Mouse (Mus musculus) adrenal gland, postnatal 10 days (tissue): Measurements from ENCODE around the gene Fblim1. TPM values are rescaled to one million over a fixed set of nuclear protein-coding genes. Genes with fewer than 3 reads are reported as not detected.

Experiments used
- DNase-seq: peaks from one replicate; pipeline ENCODE4 v3.0.0; 2021; ENCODE audit warnings: mixed read lengths
- total RNA-seq, 2 experiments: library from RNA; stranded (reverse); gene quantifications; 2 replicates each; pipeline ENCODE4 v1.2.3; 2021

Fblim1 gene
- total RNA-seq, 2 experiments from 2014 or later: 14.8 to 21.6 TPM

DNA sequence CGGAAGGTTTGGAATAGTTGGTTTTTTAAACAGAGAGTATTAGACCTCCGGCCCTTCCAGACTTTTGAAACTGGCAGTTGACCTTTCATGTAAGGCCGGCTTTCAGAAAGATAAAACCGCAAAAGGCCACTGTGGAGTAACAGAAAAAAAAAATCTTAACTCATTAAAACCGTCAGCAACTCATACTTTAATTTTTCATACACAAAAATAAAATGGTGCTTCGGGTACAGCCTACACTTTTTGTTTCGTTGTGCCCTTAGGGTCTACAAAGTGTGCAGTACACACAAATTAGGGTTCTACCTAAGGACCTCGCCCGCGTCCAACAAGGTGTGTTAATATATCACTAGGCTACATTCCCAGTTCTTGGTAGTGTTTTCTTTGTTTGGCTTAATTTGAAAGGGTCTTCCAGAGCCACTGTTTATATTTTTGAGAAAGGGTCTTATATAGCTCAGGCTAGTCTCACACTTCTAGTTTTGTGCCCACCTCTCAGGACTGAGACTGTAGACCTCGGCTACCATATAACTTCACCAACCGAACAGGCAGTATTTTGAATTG, 66.6 kb downstream of the Fblim1 start:
- DNase-seq: no peak

DNA sequence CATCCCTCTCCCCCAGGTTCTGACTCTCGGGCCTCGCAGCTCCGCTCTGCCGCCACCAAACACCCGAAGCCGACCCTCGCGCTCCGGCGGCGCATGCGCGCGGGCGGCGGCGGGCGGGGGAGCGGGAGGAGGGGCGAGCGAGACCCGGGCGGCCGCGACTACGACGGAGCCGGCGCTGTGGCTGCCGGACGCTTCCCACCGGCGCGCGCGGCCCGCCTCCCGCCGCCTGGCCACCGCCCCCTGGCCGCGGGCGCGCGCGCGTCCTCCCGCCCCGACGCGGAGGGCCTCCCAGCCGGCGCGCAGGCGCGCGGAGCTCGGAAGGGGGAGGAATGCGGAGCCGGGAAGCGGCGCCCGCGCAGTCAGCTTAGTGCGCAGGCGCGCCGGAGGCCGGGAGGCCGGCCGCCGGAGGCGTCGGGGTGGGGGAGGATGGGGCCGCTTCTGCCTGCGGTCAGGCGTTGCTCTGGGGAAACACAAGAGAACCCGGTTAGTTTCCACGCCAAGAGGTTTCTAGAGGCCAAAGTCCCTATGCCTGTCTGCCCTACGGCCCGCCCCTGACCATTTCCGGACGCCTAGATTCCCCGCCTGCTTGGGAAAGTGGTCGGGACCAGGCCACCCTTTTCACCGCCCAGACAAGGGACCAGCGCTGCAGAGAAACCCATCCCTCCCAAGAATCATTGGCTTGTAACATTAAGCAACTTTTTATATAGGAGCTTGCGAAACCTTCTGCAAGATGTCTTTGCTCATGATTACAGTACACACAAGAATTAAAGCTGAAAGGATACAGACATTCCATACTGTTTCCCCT, 67.3 kb downstream of the Fblim1 start, which contains the start of gene Spen:
TSS of gene Spen (minus strand) at position 190 of the 805 bp plus-strand sequence.
- DNase-seq: peak; percentile 96

DNA sequence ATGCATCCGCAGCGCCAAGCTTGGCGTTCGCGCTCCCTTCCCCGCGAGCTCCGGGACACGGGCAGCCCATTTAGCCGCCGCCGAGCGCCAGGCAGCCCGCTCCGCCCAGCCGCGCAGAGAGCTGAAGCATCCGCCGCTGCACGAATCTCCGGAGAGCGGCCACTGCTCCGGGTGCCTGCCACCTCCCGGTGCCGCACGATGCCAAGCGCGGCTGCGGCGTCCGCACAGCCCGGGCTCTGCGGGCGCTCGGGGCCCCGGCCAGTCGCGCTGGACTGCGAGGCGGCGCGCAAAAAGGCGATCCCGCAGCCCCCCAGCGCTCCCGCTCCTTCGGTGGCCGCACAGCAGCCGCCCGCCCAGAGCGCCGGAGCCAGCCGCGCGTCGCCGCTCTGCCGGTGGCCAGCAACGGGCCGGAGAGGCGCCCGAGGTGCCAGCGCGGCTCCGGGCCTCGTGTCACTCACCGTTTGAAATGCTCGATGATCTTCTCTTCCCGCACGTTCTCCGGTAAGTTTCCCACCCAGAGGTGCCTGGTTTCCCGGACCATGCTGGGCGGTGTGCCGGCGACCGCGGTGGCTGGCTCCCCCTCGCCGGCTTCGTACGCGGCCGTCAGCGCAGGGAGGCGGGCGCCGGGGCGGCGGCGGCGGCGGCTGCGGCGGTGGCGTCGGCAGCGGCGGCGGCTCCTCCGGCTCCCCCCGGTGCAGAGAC, 68.0 kb downstream of the Fblim1 start:
- peak; percentile 65 for DNase-seq

DNA sequence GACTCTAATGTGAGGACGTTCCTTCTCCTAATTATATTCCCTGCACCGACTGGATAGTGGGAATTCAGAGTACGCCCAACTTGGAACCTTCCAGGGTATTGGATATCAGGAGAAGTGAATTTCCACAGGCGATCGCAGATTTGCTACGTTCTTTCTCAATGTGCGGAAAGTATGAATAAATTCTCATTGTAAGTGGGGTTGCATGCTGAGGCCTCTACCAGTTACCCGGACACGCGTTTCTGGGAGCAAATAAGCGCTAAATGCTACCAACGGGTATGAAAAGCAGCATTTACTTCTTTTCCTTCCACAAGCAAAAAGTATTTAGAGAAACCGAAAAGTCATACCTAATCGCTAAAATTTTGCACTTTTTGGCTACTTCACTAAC, 68.7 kb downstream of the Fblim1 start:
- DNase-seq: no peak

DNA sequence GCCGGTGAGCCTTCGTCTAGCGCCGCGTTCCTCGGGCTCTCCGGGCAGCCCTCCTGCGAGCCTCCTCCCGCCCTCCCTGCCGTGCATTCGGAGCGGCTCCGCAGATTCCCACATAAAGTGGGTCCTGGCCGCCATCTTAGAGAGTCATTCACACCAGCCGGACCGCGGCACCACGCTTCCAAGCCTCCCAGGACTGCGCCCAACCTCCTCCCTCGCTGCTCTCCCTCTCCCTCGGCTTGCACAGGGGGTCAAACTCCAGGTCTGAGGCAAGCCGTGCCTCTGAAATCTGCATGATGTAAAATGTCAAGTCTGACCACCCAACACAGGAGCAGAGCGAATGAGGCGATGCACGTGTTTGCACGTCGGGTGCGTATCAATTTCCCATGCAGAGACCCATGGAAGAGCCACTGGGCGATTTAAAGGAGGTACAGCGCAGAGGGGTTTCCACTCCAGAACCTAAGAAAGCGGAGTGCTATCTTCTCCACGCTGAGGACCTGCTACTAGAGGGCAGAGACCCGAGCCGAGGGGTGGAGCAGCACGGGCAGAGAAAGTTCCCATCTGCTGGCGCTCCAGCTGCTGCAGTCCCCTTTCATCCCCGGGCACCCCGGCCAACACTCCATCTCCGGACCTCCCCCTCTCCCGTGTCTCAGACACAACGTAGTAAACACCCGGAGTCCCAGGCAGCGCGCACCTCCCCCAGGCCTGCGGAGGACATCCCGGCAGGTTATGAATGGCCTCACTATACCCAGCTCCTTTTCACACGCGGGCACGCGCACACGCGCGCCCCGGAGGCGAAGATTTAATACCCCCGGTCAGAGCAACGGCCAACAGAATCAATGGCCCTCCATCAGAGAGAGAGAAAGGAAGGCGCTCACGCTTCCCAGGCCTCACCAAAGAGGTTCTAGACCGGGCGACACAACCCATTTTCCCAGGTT, 69.3 kb downstream of the Fblim1 start:
- DNase-seq: peak; percentile 76

DNA sequence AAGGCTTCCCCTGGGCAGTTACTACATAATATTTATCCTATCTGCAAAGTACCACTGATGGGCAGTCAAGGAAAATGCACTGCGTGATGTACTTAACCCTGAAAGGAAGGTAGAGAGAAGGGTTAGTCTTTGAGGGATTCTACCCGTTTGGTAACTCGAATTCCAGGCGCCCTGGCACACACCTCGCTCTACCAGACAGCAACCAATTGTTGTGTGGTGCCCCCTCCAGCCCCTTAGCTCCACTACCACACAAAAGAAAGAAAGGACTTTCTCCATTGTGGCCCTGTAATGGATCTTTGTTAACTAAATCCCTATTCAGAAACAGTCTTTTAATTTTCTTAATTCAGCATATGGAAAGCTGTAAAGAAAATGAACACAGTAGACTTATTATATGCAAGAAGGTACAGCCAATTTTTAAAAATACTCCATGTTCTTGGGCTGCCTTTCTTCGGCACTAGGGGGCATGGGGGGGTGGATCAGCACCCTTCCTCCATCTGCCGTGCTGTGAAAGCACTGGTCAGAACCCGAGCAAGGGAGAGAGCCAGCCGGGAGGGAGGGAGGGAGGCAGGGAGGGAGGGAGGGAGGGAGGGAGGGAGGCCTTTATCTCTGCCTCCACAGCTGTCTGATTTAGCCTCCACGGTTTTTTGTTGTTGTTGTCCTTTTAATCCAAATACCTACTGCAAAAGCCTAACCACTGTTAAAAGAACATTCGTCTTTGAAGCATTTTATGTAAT, 70.8 kb downstream of the Fblim1 start:
- DNase-seq: peak; percentile 65

DNA sequence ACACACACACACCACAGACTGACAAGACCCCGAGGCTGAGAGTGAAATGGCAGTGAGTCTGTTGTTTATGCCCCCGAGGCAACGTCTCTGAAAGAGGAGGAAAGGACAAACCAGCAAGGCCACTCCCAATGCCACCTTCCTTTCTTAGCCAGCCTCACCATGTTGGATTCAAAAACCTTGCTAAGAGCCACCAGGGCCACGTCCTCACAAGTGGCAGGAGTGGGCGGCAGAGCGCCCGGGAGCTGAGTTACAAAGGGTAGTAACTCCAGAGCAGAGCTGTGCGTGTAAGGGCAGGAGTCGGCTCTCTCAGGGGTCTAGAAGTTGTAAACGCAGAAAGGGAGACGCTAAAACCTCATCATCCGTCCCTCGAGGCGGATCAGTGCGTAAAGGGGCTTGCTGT, 74.9 kb downstream of the Fblim1 start:
- DNase-seq: peak; percentile 46

DNA sequence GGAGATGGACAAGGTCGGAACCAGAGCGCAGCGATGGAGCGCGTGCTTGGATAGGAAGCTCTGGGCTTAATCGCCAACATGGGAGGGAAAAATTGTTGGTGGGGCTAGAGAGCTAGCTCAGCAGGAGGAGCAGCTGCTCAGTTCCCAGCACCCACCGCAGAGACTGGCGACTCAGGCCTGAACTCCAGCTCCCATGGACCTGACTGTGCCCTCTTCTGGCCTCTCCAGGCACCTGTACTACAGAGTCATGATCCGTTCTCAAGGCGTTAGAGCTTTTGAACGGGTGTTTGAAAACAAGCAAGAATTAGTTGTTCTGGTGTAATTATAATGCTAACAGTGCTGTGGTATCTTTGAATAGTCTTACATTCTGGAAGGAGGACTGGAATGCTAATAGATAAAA, 77.0 kb downstream of the Fblim1 start:
- DNase-seq: no peak

DNA sequence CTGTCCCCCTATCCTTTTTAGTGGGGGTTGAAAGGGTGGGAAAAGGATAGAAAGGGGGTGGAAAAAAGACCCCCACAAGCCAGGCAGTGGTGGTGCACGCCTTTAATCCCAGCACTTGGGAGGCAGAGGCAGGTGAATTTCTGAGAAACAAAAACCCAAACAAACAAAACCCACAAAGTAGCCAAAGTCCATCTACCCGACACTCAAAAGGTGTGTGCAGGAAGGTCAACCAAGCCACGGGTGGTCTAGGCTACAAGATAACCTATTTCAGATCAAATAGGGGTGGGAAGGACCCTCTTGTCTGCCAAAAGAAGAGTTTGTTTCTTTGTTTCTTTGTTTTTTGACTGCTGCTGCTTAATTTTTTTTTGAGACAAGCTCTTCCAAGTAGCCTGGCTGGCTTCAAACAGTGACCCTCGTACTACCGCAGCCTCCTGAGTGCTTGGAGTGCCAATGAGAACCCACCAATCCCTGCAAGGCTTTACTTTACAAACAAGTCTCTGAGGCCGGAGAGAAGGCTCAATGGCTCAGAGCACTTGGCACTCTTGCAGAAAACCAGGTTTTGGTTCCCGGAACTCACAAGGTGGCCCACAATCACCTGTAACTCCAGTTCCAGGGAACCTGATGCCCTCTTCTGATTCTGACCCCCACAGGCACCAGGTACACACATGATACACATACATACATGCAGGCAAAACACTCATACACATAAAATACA, 78.8 kb downstream of the Fblim1 start:
- no peak for DNase-seq

Other genes starting within 250 kb of the Fblim1 start
- gene Fam131c, start 237.9 kb downstream of the Fblim1 start, total RNA-seq: 10 to 100 TPM; 15.4 to 25.8 TPM
- not detected for gene Clcnka, start 207.4 kb downstream of the Fblim1 start, total RNA-seq
- gene Clcnkb, start 190.1 kb downstream of the Fblim1 start, total RNA-seq: not detected
- 10 to 100 TPM in 1 of 2 experiments, 1 to 10 TPM in 1; 9.0 to 31.7 TPM for gene Hspb7, start 185.3 kb downstream of the Fblim1 start, total RNA-seq
- not detected for gene Srarp, start 170.0 kb downstream of the Fblim1 start, total RNA-seq
- gene Zbtb17, start 161.4 kb downstream of the Fblim1 start, total RNA-seq: 10 to 100 TPM; 16.2 to 20.0 TPM
- 10 to 100 TPM; 36.6 to 55.2 TPM for gene Spen, start 67.5 kb downstream of the Fblim1 start, total RNA-seq
- gene Tmem82, start 12.5 kb upstream of the Fblim1 start, total RNA-seq: 1 to 10 TPM; 7.9 to 9.5 TPM
- 10 to 100 TPM; 36.1 to 39.2 TPM for gene Slc25a34, start 17.7 kb upstream of the Fblim1 start, total RNA-seq
- gene Plekhm2, start 58.8 kb upstream of the Fblim1 start, total RNA-seq: 10 to 100 TPM; 37.6 to 42.2 TPM
- gene Rsc1a1, start 79.5 kb upstream of the Fblim1 start, total RNA-seq: 1 to 10 TPM; 2.8 to 3.5 TPM
- 10 to 100 TPM; 48.6 to 59.9 TPM for gene Ddi2, start 117.3 kb upstream of the Fblim1 start, total RNA-seq
- gene Agmat, start 140.6 kb upstream of the Fblim1 start, total RNA-seq: 10 to 100 TPM; 15.6 to 34.4 TPM
- gene Dnajc16, start 184.8 kb upstream of the Fblim1 start, total RNA-seq: 10 to 100 TPM; 16.1 to 16.8 TPM
- gene Casp9, start 187.5 kb upstream of the Fblim1 start, total RNA-seq: 10 to 100 TPM; 14.4 to 22.5 TPM
- gene Cela2a, start 220.1 kb upstream of the Fblim1 start, total RNA-seq: not detected
- gene Ctrc, start 240.3 kb upstream of the Fblim1 start, total RNA-seq: not detected